Mouse (Mus musculus) ovary, postnatal 10 days (tissue): ENCODE measurements around the gene Ndufs7.
"Not testable (repeated sequence)": the region's sequence is repeated elsewhere in the genome, so short reads cannot be mapped to it uniquely, and the experiment has no call there.

Experiments
- DNase-seq: peaks from one replicate; pipeline ENCODE4 v3.0.0; 2022; ENCODE audit warnings: low spot score

Ndufs7 gene

GRCm38 (mm10) chr10:80242088-80242487 lies 6.8 kb upstream of the Ndufs7 start:
- no peak for DNase-seq

GRCm38 (mm10) chr10:80242607-80243006 lies 6.3 kb upstream of the Ndufs7 start:
- DNase-seq, result no peak

- DNase-seq, result no peak
These were observed 4.0 kb upstream of the Ndufs7 start for GRCm38 (mm10) chr10:80244791-80245399.

- peak; percentile 45 for DNase-seq
These were observed 3.3 kb upstream of the Ndufs7 start for GRCm38 (mm10) chr10:80245600-80245999.

- no peak for DNase-seq
These were observed 1.1 kb upstream of the Ndufs7 start for GRCm38 (mm10) chr10:80247849-80248248.

- DNase-seq, result not testable (repeated sequence)
These were observed 484 bp upstream of the Ndufs7 start for GRCm38 (mm10) chr10:80248437-80248836.

GRCm38 (mm10) chr10:80250059-80250458 lies 1.1 kb downstream of the Ndufs7 start:
- DNase-seq, result no peak

- DNase-seq, result no peak
These were observed 1.7 kb downstream of the Ndufs7 start for GRCm38 (mm10) chr10:80250573-80250972.

GRCm38 (mm10) chr10:80252011-80252410 lies 3.1 kb downstream of the Ndufs7 start:
- no peak for DNase-seq

GRCm38 (mm10) chr10:80252493-80253274 lies 3.8 kb downstream of the Ndufs7 start:
- DNase-seq, result no peak

- no peak for DNase-seq
These were observed 4.6 kb downstream of the Ndufs7 start for GRCm38 (mm10) chr10:80253551-80253950.

GRCm38 (mm10) chr10:80254331-80255297 lies 5.7 kb downstream of the Ndufs7 start:
- no peak for DNase-seq

- no peak for DNase-seq
These were observed 7.1 kb downstream of the Ndufs7 start for GRCm38 (mm10) chr10:80255881-80256535.

- DNase-seq, result no peak
These were observed 9.0 kb downstream of the Ndufs7 start for GRCm38 (mm10) chr10:80257936-80258335.

GRCm38 (mm10) chr10:80258752-80259462 lies 10.0 kb downstream of the Ndufs7 start:
- DNase-seq, result no peak

- DNase-seq, result no peak
These were observed 10.5 kb downstream of the Ndufs7 start for GRCm38 (mm10) chr10:80259463-80259805.

- no peak for DNase-seq
These were observed 11.1 kb downstream of the Ndufs7 start for GRCm38 (mm10) chr10:80259861-80260641.

- peak; percentile 87 for DNase-seq
These were observed 12.0 kb downstream of the Ndufs7 start, which contains the start of the genes Gamt and Dazap1 for GRCm38 (mm10) chr10:80260642-80261584. Gene Gamt (minus strand): TSS chr10:80261012. Gene Dazap1 (plus strand): TSS chr10:80261486.

GRCm38 (mm10) chr10:80261585-80261968 lies 12.7 kb downstream of the Ndufs7 start:
- no peak for DNase-seq
